Mouse (Mus musculus): ENCODE results near the gene Foxn3.

Foxn3 gene

GRCm38 (mm10) chr12:99321633-99322431, 241.6 kb downstream of the Foxn3 start:
- no peak for DNase-seq

GRCm38 (mm10) chr12:99320966-99321496, 242.4 kb downstream of the Foxn3 start:
- no peak for DNase-seq

DNA sequence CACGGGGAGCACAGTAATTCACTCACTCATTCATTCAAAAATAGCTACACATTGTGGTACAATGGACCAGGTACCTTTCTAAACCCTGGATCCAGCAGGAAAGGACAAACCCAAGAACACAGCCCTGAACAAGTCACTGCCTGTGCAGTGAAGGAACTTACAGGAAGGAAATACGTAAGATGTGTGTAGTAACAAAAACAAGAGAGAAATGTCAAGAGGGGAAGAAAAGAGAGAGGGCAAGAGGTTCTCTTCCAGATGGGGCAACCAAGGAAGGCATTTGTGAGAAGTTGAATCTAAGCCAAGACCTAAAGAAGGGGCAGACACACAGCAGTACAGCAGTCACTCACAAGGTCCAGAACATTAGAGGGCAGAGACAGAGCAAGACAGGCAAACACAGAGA, 243.5 kb downstream of the Foxn3 start:
- DNase-seq: no peak

DNA sequence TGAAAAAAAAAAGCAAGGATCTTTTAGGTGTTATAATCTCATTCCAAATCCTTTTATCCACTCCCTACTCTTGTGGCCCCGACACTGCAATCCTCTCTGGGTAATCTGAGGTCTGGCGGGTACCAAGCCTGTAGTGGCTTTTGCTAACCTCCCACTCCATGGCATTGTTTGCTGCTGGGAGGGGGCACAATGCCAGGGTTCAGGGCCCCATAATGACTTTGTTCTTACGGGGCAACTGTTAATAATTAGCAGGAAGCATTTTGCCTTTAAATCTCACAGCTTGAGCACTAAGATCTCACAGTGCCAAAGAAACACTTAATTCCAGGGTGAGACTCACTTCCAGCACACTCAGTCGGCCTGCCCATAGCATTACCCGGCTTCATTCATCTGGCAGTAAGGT, 244.2 kb downstream of the Foxn3 start:
- peak; percentile 48 for DNase-seq

DNA sequence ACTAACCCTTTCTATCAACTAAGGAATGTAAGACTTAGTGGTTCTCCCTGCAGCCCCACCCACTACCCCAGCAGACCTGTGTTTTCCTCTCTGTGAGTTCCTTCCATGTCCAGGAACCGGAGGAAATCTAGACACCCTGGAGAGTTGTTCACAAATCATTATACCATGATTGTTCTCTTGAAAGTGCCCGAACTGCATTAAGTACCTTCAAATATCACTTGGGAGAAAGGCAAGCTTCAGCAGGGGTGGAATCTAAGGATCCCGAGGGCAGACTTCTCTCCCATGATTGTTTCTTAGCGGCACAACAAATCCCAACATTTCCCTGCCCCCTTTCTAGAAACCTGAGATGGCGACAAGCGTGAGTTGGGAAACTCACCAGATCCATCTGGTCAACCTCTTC, 247.5 kb downstream of the Foxn3 start:
- no peak for DNase-seq

GRCm38 (mm10) chr12:99314817-99315216, 248.6 kb downstream of the Foxn3 start:
- no peak for DNase-seq

GRCm38 (mm10) chr12:99311303-99311702, 252.1 kb downstream of the Foxn3 start:
- no peak for DNase-seq

GRCm38 (mm10) chr12:99309937-99310336, 253.4 kb downstream of the Foxn3 start:
- DNase-seq: no peak

DNA sequence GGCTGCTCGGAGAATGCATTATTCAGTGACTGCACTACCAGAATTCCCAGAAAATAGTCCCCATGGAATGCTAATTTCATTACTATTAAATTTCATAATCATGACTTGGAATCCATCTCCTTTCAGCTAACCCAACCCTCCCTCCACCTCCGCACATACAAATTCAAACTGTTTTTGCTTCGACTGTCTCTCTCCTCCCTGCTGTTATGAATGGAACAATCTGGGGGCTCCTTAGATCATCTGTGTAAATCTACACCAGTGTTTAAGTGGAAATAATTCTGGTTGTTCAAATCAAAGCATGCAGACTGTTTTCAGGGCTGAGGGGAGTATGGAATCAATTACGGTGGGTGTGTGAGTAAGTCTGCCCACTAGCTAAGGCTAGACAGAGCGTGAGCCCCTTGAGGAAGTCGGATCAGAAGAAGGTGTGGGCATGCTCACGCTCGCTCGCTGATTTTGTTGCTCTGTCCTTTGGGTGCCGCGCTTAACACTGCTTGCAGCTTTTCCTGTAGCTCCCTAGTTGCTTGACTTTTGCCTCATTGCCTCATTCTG, 254.8 kb downstream of the Foxn3 start:
- no peak for DNase-seq

- DNase-seq: no peak
Measured at GRCm38 (mm10) chr12:99306536-99307204, 256.7 kb downstream of the Foxn3 start.

- DNase-seq: no peak
Measured at GRCm38 (mm10) chr12:99305784-99306535, 257.4 kb downstream of the Foxn3 start.

- DNase-seq: no peak
Measured at GRCm38 (mm10) chr12:99305324-99305723, 258.1 kb downstream of the Foxn3 start.

DNA sequence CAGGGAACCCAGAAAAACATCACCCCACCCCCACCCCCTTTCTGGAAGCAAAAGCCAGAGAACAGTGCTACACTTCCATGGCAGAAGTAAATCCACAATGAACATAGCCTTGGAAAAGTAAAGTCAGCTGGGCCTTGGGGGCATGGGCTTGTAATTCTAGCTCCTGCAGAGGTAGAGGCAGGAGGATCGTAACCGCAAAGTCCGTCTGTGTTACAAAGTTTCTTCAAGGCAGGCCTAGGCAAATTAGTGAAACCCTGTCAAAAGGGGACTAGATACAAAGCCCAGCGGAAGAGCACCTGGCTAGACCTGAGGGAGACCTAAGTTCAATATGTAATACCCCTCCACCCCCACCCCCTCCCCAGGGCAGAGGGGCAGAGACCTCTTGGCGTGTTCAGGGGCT, 259.3 kb downstream of the Foxn3 start:
- DNase-seq: no peak

- DNase-seq: no peak
Measured at GRCm38 (mm10) chr12:99303581-99303980, 259.8 kb downstream of the Foxn3 start.

- no peak for DNase-seq
Measured at GRCm38 (mm10) chr12:99299900-99300299, 263.5 kb downstream of the Foxn3 start.

DNA sequence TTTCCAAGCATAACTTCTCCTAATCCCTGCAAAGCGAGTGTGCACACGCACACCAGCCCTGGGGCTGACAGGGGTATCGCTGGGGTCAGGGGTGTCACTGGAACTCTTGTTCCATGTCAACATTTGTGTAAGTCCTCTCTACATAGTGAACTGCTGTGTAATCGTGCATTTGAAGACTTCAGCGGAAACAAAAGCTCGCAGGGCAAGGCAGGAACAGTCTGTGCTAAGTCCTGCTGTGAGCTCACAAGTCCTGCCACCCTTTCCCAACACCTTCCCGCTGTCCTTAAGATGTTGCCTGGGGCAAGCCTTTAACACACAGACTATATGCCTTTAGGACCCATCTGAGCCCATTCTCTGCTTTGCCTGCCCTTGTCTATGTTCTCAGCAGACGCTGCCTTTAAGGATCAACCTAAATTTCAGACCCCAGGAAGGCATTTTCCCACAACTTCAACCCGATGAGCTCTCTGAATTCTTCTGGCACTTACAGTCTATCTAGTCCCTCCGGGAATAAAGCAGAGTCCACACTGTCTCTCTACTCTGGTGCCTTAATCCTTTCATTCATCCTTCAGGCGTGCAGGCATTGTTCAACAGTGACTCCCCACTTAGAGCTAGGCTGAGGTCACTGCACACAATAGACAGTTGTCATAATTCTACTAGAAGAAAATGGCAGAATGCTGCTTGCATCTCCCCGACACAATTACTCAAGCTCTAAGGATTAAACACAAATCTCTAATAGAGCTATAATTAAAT, 264.4 kb downstream of the Foxn3 start:
- no peak for DNase-seq

DNA sequence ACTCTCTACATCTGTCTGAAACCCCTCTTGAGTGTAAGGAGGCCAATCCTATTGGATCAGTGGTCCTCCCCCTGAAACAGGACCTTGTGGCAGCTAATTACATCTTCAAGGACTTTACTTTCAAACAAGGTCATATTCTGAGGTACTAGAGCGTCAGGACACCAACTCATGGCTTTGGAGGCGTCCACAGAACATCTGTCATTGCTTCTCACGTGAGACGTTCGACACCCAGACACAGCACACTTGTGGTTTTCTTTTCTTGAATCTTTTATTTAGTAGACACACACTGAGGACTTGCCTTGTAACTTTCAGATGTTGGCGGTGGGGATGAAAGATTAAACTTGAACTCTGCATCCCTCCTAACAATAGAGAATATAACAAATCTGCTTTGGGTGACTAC, 265.1 kb downstream of the Foxn3 start:
- DNase-seq: no peak

- no peak for DNase-seq
Measured at GRCm38 (mm10) chr12:99297792-99298191, 265.6 kb downstream of the Foxn3 start.

- no peak for DNase-seq
Measured at GRCm38 (mm10) chr12:99293532-99293931, 269.9 kb downstream of the Foxn3 start.

GRCm38 (mm10) chr12:99292152-99292551, 271.2 kb downstream of the Foxn3 start:
- DNase-seq: no peak

GRCm38 (mm10) chr12:99287081-99287480, 276.3 kb downstream of the Foxn3 start:
- no peak for DNase-seq

DNA sequence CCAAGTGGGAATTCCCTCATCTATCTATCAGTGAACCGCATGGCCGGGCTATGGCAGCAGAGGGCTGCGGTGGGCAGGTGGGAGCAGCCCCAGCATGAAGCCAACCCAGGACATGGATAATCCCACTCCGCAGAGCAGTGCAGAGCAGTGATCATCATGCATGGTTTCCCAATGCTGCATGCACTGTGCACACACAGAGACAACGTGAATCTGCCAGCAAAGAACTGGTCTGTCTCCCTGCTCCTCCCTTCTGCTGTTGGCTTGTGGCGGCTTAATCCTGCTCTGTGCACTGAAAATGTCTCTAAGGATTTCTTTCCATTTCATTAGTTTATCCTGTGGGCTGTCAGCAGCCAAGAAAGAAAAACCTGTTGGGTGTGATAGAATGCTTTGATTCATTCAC, 276.7 kb downstream of the Foxn3 start:
- no peak for DNase-seq
